Mouse (Mus musculus): ENCODE measurements around the gene Sdha.

DNA sequence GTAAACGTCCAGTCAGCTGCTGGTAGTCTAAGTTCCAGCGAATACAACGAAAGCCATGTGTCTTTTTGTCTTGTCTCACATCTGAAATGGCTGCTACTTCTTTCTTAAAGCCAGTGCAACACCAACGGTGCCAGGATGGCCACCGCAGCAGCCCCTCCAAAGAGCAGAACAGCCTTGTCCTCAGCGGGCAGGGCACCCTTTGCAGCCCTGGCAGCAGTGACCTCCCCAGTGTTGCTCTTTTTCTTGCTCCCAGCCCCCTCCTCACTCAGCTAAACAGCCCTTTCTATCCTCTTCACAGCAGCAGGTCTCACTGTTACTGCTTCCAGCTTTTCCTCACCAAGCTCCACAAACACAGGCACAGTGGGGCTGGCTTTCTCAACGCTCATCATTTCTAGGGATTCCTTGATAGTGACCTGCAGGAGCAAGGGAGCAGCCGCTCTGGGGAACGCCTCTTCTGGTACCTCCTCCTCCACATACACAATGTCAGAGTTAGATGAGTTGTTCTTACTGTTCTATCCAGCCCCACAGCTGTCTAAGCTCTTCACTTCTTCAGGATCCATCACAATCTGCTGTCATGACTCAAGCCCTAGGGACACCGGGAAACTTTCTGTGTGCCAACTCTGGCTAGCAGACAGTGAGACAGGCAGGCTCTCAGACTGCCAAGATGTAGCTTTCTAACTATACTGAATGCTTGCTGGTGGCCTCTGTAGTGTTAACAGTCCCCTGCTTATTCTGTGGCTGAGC, 31.6 kb upstream of the Sdha start:
- no peak for TF ChIP-seq POLR2A (IDR thresholded peaks at IDR 0.05; ENCODE audit: borderline replicate concordance, control insufficient read depth, low read depth, low read length)
- no peak for TF ChIP-seq CTCF (IDR thresholded peaks at IDR 0.05; ENCODE audit: control insufficient read depth, insufficient read depth, low read length)
